Mouse (Mus musculus) gastrocnemius, adult 18-20 months (tissue): ENCODE results near the gene Map7. TPM values are rescaled to one million over a fixed set of nuclear protein-coding genes. Genes with fewer than 3 reads are reported as not detected.
A peak's percentile ranks its signal among the peaks of the same experiment; 100 is the strongest.

Experiments used
- DNase-seq: peaks from one replicate; pipeline ENCODE4 v3.0.0; 2021; ENCODE audit warnings: low spot score
- microRNA-seq: library from miRNA; unstranded; fragments of <30 nt; microRNA quantifications from one replicate; pipeline ENCODE4 v1.2.0, GENCODE M21; 2021
- total RNA-seq, 2 experiments: library from RNA; stranded (reverse); gene quantifications; 2 replicates each; pipeline ENCODE4 v1.2.3; 2021

Map7 gene
- total RNA-seq, 2 experiments from 2014 or later: 5.0 to 6.7 TPM

- peak; percentile 27 for DNase-seq
Observed at GRCm38 (mm10) chr10:20285994-20286836, 137.9 kb downstream of the Map7 start.

DNA sequence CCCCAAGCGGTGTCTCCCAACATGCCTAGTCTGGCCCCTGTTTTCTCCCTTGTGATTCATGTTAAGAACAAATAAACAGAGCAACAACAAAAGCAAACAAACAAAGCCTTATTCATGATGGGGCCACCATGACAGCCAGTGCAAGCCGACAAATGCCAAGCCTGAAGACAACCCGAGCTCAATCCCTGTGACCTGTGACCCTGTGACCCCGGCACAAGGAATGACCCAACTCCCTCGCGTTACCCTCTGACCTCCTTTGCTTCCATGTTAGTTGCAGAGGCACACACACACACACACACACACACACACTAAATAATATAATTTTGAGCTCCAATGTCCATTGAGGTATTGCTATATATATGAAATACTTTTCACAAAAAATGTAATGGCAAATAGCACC lies 139.1 kb downstream of the Map7 start:
- no peak for DNase-seq

DNA sequence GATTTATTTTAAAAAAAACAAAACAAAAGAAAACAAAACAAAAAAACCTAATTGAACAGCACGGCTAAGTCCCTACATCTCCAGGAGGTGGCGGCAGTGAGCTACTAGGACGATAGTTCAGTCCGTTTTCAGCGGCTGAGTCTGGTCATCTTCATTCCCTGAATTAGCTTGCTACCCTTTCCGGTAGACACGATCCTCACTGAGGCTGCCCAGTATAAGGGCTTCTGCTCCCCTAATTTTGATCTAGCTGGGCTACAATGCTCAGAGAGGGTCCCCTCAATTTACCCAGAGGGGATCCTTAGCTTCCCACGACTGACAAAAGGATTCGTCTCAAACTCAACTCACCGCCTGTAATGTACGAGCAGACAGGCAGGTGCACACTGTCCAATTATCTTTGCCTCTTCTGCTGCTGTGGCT lies 142.2 kb downstream of the Map7 start:
- peak; percentile 85 for DNase-seq

DNA sequence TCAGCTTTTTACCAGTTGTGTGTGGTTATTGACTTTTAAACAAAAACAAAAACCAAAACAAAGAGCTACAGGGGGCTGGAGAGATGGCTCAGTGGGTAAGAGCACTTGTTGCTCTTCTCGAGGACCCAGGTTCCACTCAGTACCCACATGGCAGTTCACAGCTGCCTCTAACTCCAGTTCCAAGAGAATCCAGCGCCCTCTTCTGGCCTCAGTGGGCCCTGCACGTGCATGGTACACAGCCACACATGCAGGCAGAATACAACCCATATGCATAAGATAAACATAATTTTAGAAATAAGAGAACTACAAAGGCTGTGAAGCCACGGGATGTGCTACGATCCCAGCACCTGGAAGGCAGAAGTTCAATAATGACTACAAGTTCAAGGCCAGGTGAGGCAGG lies 147.7 kb downstream of the Map7 start:
- DNase-seq: no peak

- no peak for DNase-seq
Observed at GRCm38 (mm10) chr10:20298152-20298920, 150.1 kb downstream of the Map7 start.

DNA sequence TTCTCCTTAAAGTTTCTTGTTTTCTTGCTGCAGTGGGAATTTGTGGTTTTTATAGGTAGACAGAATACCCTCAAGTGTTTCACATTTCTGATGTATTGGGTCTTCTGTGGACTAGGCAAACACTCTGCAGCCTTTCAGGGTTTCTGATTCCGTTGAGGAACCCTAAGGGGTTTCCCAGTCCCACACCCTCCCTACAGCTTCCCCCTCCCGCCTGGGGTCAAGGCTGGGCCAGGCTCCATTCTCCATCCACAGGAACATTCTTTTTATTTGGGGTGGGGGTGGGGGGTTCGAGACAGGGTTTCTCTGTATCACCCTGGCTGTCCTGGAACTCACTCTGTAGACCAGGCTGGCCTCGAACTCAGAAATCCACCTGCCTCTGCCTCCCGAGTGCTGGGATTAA lies 150.8 kb downstream of the Map7 start:
- no peak for DNase-seq

DNA sequence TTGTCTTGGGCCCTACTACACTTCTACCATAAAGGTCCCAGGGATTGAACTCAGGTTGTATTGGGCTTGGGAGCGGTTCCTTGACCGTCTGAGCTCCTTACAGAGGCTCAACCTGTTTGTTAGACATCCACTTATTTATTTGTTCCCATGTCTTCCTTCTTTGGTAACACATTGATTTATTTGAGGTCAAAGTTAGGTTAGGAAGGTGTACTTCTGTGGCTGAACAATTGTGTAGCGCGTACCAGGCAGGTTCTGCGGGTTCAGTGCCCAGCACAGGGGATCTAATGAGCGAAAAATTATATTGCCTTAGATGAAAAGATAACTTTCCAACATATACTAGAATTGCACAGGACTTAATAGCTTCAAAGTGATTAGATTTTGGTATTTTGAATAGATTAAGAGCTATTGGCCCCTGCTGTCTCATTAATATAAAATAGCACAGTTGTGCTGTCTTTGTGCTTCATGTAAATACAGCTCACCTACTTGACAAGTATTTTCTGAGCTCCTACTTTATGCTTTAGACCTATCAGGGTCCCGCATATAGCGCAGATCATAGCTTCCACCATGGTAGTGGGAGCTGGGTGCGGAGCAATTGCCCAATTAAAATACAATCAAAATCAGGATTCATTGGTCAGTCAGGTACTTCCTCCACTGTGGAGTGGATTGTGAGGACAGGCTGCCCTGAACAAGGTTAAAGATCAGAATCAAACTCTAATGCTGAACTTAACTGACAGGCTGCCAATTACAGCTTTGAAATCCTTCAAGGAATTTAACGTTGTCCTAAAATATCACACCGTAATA lies 162.9 kb downstream of the Map7 start:
- peak; percentile 24 for DNase-seq

- peak; percentile 100 for DNase-seq
Observed at GRCm38 (mm10) chr10:20311918-20312735, 163.9 kb downstream of the Map7 start, which contains the start of gene Bclaf1. Bclaf1 (plus strand) TSS chr10:20312469.

GRCm38 (mm10) chr10:20312736-20313301 lies 164.5 kb downstream of the Map7 start:
- peak; percentile 84 for DNase-seq

DNA sequence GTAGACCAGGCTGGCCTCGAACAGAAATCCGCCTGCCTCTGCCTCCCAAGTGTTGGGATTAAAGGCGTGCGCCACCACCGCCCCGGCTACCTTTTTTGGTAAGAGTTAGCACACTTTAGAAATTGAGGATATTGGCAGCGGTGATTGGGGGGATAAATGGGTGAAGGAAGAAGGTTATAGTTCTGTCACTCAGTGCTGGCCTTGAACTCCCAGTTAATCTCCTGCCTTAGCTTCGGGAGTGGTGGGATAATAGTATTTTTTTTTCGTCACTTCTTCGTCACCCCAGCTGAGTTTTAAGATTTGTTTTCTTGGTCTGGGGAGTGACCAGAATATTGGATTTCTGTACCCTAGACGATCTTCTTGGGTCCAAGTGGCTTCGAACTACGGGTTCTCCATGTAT lies 165.2 kb downstream of the Map7 start:
- DNase-seq: no peak

GRCm38 (mm10) chr10:20313941-20314340 lies 165.7 kb downstream of the Map7 start:
- DNase-seq: no peak

GRCm38 (mm10) chr10:20314797-20315196 lies 166.5 kb downstream of the Map7 start:
- no peak for DNase-seq

DNA sequence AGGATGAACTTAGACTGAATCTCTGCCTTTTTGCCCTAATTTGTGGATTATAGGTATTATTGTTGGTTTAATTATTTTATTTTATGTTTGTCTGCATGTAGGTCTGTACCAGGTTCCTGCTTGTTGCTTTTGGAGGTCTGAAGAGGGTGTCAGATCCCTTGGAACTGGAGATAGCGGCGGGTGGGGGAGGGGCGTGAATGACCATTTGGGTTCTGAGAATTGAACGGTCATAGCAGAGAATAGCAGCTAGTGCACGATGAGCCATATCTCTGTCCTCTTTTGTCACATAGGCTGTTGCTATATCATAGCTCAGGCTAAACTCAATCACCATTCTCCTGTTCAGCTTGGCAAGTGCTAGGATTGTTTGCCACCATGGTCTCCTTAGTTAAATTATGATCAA lies 169.2 kb downstream of the Map7 start:
- DNase-seq: no peak

DNA sequence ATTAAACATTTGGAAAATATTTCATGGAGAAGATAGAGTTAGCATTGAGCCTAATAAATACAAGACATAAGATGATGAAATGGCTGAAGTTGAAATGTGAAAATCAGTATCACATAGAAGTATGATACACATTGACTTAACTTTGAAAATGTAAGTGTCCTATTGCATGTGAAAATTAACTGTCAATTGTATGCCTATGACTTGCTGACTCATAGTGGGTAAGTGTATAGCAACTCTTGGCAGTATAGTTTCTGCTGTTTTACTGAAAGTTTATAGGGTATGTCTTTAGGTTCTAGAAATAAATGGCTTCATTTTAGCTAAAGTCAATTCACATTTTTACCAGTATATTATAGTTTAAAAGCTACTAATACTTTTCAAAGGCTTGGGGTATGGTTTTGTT lies 178.0 kb downstream of the Map7 start:
- DNase-seq: no peak

Small RNA genes within 50 kb of the gene (microRNA-seq; reads per million reads assigned to microRNA genes)
- not detected for gene Mir6413

Other genes with a start within 250 kb of the Map7 start
- 10 to 100 TPM; 20.6 to 21.7 TPM for gene Pex7, start 240.8 kb upstream of the Map7 start, total RNA-seq
- 1 to 10 TPM; 7.3 to 8.4 TPM for gene Map3k5, start 214.0 kb upstream of the Map7 start, total RNA-seq
- 10 to 100 TPM; 41.9 to 48.6 TPM for gene Bclaf1, start 164.0 kb downstream of the Map7 start, total RNA-seq
- not detected for gene Mtfr2, start 199.3 kb downstream of the Map7 start, total RNA-seq